Mouse (Mus musculus) embryo, embryonic 10.5 days (tissue): ENCODE measurements around the gene Glis3.

Source experiments
- DNase-seq: peaks from one replicate; pipeline ENCODE4 v3.0.0-alpha.2; 2015; ENCODE audit warnings: low spot score

Glis3 gene

DNA sequence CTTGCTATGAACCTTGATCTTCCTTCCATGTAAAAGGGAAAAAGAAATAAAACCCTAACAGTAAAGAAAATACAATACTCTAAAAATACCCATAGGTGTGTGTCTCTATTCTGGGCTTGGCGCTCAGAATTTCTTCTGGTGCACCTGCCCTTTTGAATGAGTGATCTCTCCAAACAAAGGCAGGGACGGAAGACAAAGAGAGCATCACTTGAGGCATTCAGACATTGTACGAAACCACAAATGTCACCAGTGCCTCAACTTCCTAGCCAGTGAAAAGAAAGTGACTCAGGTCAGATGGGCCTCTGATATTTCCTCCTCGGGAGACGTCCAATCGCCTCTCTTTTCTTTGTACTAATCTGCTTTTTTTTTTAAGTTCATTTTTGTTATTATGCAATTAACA is 201.8 kb downstream of the Glis3 start:
- DNase-seq, result peak; percentile 24

- DNase-seq, result peak; percentile 71
Measured at GRCm38 (mm10) chr19:28477326-28477863, 202.5 kb downstream of the Glis3 start.

- no peak for DNase-seq
Measured at GRCm38 (mm10) chr19:28473621-28474020, 206.3 kb downstream of the Glis3 start.

DNA sequence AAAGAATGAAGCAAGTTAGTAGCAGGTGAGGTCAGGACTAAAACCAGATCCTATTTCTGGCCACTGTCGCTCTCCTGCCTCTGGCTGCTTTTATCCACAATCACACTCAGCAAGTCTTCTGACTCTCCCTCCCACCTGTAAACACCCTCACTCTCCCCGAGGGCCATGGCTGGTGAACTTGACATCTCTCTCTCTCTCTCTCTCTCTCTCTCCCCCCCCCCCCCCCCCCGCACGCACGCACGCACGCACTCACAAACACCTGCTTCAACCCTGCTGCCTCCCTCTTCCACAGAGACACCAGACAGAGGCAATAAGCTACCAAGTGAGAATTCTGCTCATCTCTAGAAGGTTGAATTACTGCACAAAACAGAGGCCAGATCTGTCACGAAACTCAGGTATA is 208.7 kb downstream of the Glis3 start:
- DNase-seq, result no peak

DNA sequence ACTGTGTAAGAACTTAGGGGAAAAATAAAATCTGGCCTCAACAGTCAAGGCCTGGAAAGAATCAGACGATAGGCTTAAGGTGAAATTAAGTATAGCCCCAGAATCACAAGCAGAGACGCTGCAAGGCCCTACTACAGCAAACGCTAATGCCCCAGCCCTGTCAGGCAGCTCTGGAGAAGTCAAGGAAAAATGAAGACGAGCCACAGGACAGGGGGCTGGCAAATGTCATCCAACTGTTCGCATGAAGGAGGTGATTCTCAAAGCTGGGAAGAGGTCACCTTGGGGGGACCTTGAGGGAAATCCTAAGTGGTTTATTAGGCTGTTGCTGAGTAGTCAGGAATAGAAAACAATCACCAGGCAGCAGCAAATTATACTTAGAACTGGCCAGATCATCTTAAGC is 214.1 kb downstream of the Glis3 start:
- no peak for DNase-seq

- no peak for DNase-seq
Measured at GRCm38 (mm10) chr19:28454331-28454730, 225.5 kb downstream of the Glis3 start.

DNA sequence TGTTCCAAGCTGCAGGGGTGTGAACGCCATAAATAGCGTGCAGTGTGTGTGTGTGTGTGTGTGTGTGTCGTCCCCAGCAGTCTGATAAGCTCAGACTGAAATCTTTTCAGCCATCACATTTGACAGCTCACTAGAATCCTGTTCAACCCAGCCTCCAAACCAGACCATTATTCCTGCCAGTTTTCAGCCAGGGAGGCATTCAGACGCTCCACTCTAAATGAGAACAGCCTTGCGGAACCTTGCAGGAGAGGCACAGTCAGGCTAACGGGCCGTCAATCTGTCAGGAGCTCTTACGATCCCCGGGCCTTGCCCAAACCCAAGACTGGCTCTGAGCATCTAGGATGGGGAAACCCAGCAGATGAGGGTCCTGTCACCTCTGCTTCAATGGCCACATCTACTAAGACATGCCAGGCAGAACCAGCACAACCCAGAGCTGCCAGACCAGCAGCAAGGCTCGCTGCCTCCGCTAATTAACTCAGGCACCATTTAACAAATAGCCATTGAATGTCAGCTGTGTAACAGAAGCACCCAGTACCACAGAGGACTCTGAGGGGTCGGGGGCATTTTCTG is 226.8 kb downstream of the Glis3 start:
- peak; percentile 52 for DNase-seq

GRCm38 (mm10) chr19:28448811-28449210 is 231.1 kb downstream of the Glis3 start:
- no peak for DNase-seq

GRCm38 (mm10) chr19:28442161-28442560 is 237.7 kb downstream of the Glis3 start:
- DNase-seq, result no peak

DNA sequence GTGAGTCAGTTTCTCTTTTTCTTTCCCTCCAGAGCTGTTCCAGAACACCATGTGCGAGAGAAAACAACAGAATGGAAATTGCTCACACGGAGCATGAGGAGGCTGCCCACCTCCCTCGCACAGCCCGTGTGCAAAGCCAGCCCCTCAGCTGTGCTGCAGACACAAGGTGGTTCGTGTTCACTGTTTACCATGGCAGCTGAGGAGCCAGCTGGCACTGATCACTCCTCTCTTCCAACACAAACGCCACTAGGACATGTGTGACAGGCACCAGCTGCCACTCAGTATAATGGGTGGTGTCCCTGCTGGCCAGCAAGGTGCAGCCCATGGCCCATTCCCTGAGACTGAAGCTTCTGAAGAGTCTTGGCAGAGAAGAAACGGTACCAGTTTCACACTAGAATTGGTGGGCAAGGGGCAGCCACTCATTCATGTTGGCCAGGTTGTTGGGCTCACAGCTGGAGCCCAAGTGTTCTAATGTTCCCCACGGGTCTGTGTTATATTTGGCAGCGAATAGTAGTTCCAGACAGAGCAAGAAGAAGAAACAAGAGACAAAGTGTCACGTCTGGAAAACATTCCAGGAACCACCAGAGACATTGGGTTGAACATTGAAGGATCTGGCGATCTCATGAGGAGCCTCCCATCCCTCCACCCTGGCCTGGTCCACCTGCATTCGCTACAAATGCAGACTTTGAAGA is 243.3 kb downstream of the Glis3 start:
- no peak for DNase-seq

DNA sequence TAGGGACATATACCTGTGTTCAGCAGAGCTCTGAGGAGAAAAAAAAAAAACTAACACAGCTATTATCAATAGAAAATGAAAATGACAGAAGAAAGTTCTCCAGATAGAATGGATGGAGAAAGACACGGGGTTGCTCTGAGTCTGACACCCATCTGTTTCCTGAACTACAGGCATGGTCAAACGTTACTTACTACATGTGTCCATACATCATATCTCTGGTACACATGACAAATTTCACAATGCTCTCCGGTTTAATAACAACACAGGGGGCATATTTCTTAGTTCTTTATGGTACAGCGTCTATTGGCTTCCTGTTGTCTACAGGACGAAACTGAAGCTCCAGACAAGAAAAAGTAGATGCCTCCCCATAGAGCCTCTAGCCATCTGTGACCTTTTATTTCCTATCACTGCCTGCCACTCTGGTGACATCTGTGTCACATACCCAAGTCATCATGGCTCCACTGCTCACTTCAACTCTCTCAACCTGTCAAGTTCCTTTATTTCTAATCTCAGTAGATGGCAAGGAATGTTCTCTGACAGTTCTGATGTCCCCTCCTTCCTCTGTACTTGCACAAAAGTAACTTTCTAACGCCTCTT is 251.6 kb downstream of the Glis3 start:
- no peak for DNase-seq

DNA sequence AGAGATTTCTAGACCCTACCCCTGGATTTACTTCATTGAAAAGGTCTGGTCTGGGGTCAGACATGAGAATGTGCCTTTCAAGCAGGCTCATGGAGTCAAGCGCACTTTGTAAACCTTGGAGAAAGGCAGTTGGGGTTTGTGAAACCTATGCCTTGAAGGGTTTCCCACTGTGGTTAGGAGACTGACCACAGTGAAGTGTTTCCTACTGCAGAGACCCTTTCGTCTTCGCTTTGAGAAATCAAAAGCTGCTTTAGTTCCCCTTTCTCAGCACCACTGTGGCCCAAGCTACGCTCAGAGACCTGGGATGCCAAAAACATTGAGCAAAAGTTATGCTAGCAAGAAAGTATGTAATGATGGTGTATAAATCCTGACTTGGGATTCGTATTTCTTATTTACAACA is 255.7 kb downstream of the Glis3 start:
- DNase-seq, result no peak

DNA sequence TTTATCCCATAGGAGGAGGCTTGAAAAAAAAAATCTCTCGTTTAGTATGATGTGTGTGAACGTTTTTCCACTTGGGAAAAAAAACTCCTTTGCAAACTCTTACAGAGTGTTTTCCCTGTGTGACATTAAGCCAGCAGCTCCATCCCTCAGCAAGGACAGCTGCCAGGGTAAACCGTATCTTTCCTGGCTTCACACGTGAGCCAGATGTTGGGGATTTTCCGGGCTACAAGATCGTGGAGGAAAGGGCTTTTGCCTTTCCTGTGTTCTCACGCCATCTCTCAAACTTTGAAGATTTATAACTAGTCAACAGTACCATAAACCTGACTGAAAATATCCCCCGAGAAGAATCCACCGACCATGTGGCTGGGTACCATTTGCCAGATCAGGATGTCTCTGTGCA is 256.9 kb downstream of the Glis3 start:
- peak; percentile 20 for DNase-seq

GRCm38 (mm10) chr19:28416069-28416468 is 263.8 kb downstream of the Glis3 start:
- DNase-seq, result no peak

DNA sequence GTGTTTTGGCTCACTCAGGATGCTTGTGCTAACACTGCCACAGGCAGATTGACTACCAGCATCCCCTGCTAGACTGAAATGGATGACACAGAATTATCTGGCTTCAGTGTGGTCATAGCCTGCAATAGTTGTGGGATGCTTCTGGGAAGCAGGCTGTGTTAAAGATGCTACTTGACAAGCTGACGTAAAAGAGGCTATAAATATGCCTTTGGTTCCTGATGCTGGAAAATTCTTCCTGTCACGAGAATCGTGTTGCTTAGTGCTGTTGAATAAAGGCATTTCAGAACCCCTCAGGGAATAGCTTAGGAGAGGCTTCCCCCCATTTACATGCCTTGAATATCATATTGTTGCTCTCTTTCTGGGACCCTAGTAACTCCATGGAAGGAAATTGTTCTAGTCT is 271.1 kb downstream of the Glis3 start:
- DNase-seq, result no peak

- no peak for DNase-seq
Measured at GRCm38 (mm10) chr19:28402956-28403355, 276.9 kb downstream of the Glis3 start.

- DNase-seq, result no peak
Measured at GRCm38 (mm10) chr19:28395584-28395861, 284.4 kb downstream of the Glis3 start.

- DNase-seq, result peak; percentile 45
Measured at GRCm38 (mm10) chr19:28394826-28395583, 284.9 kb downstream of the Glis3 start.

DNA sequence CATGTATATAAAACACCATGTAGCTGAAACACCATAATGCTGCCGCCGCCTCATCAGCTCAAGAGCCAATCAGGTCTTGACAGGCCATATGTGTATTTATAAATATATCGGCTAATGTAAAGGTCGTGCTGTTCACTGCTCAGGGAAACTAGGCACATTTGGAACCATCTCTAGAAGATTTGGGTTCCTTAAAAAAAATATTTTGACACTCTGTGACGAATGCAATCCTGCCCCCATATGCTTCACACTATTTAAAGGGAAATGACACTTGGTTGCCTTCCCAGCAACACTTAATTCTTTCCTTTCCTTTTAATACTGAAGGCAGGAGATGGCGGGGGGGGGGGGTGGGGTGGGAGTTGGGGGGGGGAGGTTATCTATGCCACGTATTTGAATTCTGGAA is 286.1 kb downstream of the Glis3 start:
- DNase-seq, result no peak

GRCm38 (mm10) chr19:28392838-28393237 is 287.0 kb downstream of the Glis3 start:
- peak; percentile 17 for DNase-seq

GRCm38 (mm10) chr19:28390920-28391319 is 289.0 kb downstream of the Glis3 start:
- DNase-seq, result no peak

GRCm38 (mm10) chr19:28389146-28389545 is 290.7 kb downstream of the Glis3 start:
- no peak for DNase-seq

GRCm38 (mm10) chr19:28383425-28383824 is 296.5 kb downstream of the Glis3 start:
- no peak for DNase-seq
